Mouse (Mus musculus) CD4-positive, CD25-positive, alpha-beta regulatory T cell, adult 4 months (primary cell): ENCODE data around the gene Pbxip1. TPM values are rescaled to one million over a fixed set of nuclear protein-coding genes. Genes with fewer than 3 reads are reported as not detected.
A peak's percentile ranks its signal among the peaks of the same experiment; 100 is the strongest.

Experiments
- ATAC-seq: one replicate; pipeline ENCODE4 v1.8.0; 2017
- polyA plus RNA-seq, 2 experiments: library from polyadenylated mRNA; unstranded; fragments of 100-300 nt; shearing (Covaris generic); gene quantifications; one replicate each; pipeline ENCODE4 v1.2.1; 2017

Gene Pbxip1
- polyA plus RNA-seq, 2 experiments from 2014 or later = 41.4 to 52.4 TPM

GRCm38 (mm10) chr3:89486916-89487702 lies 50.6 kb downstream of the Pbxip1 start:
- ATAC-seq = no peak

GRCm38 (mm10) chr3:89490790-89491189 lies 54.3 kb downstream of the Pbxip1 start:
- no peak for ATAC-seq

DNA sequence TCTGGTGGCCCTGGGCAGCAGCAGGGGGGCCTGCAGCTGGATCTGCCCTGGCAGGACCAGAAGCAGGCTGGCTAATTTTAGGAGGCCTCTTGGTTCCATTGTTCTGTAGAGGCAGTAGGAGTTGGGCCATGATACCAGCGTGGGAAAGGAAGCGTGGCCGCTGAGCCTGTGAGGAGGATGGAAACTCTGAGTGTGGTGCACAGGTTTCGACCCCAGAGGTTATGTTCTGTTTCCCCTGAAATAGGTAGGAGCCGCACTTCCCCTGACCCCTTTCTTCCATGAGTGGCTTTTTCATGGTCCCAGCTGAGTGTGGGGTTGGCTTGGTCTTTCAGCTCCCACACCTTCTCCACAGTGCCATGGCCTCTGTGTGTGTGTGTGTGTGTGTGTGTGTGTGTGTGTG lies 55.1 kb downstream of the Pbxip1 start:
- peak; percentile 64 for ATAC-seq

GRCm38 (mm10) chr3:89492701-89493151 lies 56.2 kb downstream of the Pbxip1 start:
- ATAC-seq = no peak

GRCm38 (mm10) chr3:89494630-89495029 lies 58.1 kb downstream of the Pbxip1 start:
- no peak for ATAC-seq

DNA sequence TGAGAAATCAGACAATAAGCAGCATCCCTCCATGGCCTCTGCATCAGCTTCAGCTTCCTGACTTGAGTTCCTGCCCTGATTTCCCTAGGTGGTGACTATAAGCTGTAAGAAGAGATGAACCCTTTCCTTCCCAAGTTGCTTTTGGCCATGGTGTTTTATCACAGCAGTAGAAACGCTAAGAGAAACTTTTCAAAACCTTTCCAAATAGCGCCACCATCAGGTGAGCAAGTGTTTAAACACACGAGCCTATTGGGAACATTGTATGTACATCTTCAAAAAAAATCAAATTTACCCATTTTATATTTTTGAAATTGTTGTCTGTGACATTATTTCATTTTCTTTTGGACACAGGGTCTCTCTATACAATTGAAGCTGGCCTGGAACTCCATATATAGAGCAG lies 59.9 kb downstream of the Pbxip1 start:
- no peak for ATAC-seq

- ATAC-seq = no peak
These were observed 63.2 kb downstream of the Pbxip1 start for GRCm38 (mm10) chr3:89499696-89500095.

Other genes starting within 250 kb of the Pbxip1 start
- gene Gba, start 233.8 kb upstream of the Pbxip1 start, polyA plus RNA-seq = 100 to 1,000 TPM in 1 of 2 experiments, 10 to 100 TPM in 1; 81.2 to 128 TPM
- 1 to 10 TPM; 3.4 to 3.6 TPM for gene Thbs3, start 221.5 kb upstream of the Pbxip1 start, polyA plus RNA-seq
- 100 to 1,000 TPM in 1 of 2 experiments, 10 to 100 TPM in 1; 78.8 to 144 TPM for gene Mtx1, start 209.6 kb upstream of the Pbxip1 start, polyA plus RNA-seq
- 1 to 10 TPM; 1.1 to 2.0 TPM for gene Muc1, start 207.6 kb upstream of the Pbxip1 start, polyA plus RNA-seq
- 100 to 1,000 TPM; 258 to 319 TPM for gene Krtcap2, start 190.7 kb upstream of the Pbxip1 start, polyA plus RNA-seq
- 1 to 10 TPM; 4.0 to 7.0 TPM for gene Trim46, start 190.4 kb upstream of the Pbxip1 start, polyA plus RNA-seq
- 100 to 1,000 TPM; 116 to 155 TPM for gene Dpm3, start 177.3 kb upstream of the Pbxip1 start, polyA plus RNA-seq
- gene Slc50a1, start 166.1 kb upstream of the Pbxip1 start, polyA plus RNA-seq = 100 to 1,000 TPM; 248 to 324 TPM
- not detected for gene Efna1, start 155.6 kb upstream of the Pbxip1 start, polyA plus RNA-seq
- gene Efna3, start 113.7 kb upstream of the Pbxip1 start, polyA plus RNA-seq = not detected
- gene Efna4, start 98.7 kb upstream of the Pbxip1 start, polyA plus RNA-seq = not detected
- 10 to 100 TPM in 1 of 2 experiments, 1 to 10 TPM in 1; 8.5 to 13.3 TPM for gene Adam15, start 86.7 kb upstream of the Pbxip1 start, polyA plus RNA-seq
- under 1 TPM in 1 of 2 experiments, not detected in 1; 0.42 TPM for gene Dcst2, start 74.7 kb upstream of the Pbxip1 start, polyA plus RNA-seq
- 1 to 10 TPM in 1 of 2 experiments, under 1 TPM in 1; 0.59 to 1.1 TPM for gene Dcst1, start 71.5 kb upstream of the Pbxip1 start, polyA plus RNA-seq
- 10 to 100 TPM; 11.7 to 13.2 TPM for gene Zbtb7b, start 41.9 kb upstream of the Pbxip1 start, polyA plus RNA-seq
- gene Lenep, start 33.9 kb upstream of the Pbxip1 start, polyA plus RNA-seq = 1 to 10 TPM in 1 of 2 experiments, not detected in 1; 5.3 TPM
- 10 to 100 TPM; 52.2 to 71.7 TPM for gene Flad1, start 24.8 kb upstream of the Pbxip1 start, polyA plus RNA-seq
- gene Cks1b, start 18.3 kb upstream of the Pbxip1 start, polyA plus RNA-seq = 10 to 100 TPM; 21.6 to 40.2 TPM
- gene Shc1, start 18.3 kb upstream of the Pbxip1 start, polyA plus RNA-seq = 10 to 100 TPM; 33.2 to 35.2 TPM
- gene Pygo2, start 6.5 kb upstream of the Pbxip1 start, polyA plus RNA-seq = 1 to 10 TPM; 6.0 to 7.9 TPM
- gene Pmvk, start 17.8 kb downstream of the Pbxip1 start, polyA plus RNA-seq = 10 to 100 TPM; 29.8 to 46.0 TPM
- gene Kcnn3, start 83.5 kb downstream of the Pbxip1 start, polyA plus RNA-seq = not detected